Comparison of ENCODE assay signal across 7 mouse cellular contexts in the genomic region with DNA sequence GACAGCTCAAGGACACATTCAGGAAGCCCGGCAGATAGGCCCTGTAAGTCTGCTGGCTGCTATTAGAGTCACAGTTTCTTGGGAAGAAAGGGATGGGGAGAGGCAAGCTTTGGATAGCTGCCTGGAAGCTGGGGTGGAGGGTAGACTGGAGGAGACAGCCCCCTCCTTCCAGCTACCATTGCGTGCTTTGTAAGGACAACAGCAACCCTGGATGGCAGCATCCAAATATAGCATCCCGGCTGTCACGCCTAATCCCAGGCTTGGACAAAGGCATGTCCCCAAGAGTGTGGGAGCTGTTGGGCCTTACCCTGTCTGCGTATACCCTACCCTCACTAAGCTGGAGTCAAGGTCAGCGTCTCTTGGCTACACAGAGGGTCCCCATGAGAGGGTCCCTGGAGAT. TPM values are rescaled to one million over a fixed set of nuclear protein-coding genes. Genes with fewer than 3 reads are reported as not detected.
DNase-seq lines count a peak whose midpoint lies in the region; ATAC-seq lines count a peak whose summit lies in the region.

No protein-coding gene starts in this region.

- no peak overlapping the region for H3K9ac ChIP-seq in midbrain, embryonic 13.5 days (replicated peaks)

- intact Hi-C loops in heart, postnatal 25 days (cut with DNase I) = loop anchor here (2.0 kb wide), 1 partner anchor 29 kb away; no protein-coding TSS in a partner anchor

- H3K4me3 ChIP-seq in midbrain, embryonic 13.5 days (replicated peaks) = no peak overlapping the region
- H3K4me3 ChIP-seq in midbrain, embryonic 10.5 days = no peak overlapping the region

- H3K4me1 ChIP-seq in midbrain, embryonic 13.5 days (replicated peaks) = 0 out of 2 replicates have a peak, but pooled peaks cover 4% of the 10 kb centered on the region
- H3K4me1 ChIP-seq in midbrain, embryonic 10.5 days = 0 out of 2 replicates have a peak, but pooled peaks cover 4% of the 10 kb centered on the region

- no peaks in the 10 kb centered on the region for H3K9me3 ChIP-seq in midbrain, embryonic 13.5 days
- H3K9me3 ChIP-seq in midbrain, embryonic 10.5 days (replicated peaks) = no peaks in the 10 kb centered on the region

- H3K27ac ChIP-seq in midbrain, embryonic 13.5 days = peak overlapping the region; percentile 55
- no peak overlapping the region for H3K27ac ChIP-seq in midbrain, embryonic 10.5 days (replicated peaks)

- H3K27me3 ChIP-seq in midbrain, embryonic 13.5 days = no peaks in the 10 kb centered on the region
- H3K27me3 ChIP-seq in midbrain, embryonic 10.5 days (ENCODE audit: low read depth, poor library complexity, severe bottlenecking) = no peaks in the 10 kb centered on the region

- no peak for DNase-seq in midbrain, embryonic 10.5 days (ENCODE audit: low spot score)
- peak; percentile 70 to 79 for DNase-seq in frontal cortex, postnatal 36 days (ENCODE audit: low spot score in 2 of 2)
- DNase-seq in heart, postnatal 25 days (ENCODE audit: low spot score) = peak; percentile 20
- peak; percentile 67 to 80 for DNase-seq in right cerebral cortex, postnatal 36 days (ENCODE audit: low spot score in 2 of 2)
- DNase-seq in kidney, postnatal 36 days = no peak
- DNase-seq in urinary bladder, postnatal 36 days (ENCODE audit: low spot score in 2 of 2) = no peak

- no peaks in the 10 kb centered on the region for H3K36me3 ChIP-seq in midbrain, embryonic 13.5 days
- H3K36me3 ChIP-seq in midbrain, embryonic 10.5 days = no peaks in the 10 kb centered on the region

- peak; percentile 76 for ATAC-seq in midbrain, embryonic 13.5 days

- no peak overlapping the region for H3K4me2 ChIP-seq in midbrain, embryonic 13.5 days (replicated peaks)

- 76% methylated on average over 6 of the region's 6 CpGs for WGBS in midbrain, embryonic 13.5 days
- 90% methylated on average over 6 of the region's 6 CpGs for WGBS in midbrain, embryonic 10.5 days

RNA-seq across cellular contexts. Expression of a gene that starts 29.7 kb away (rescaled TPM):
- polyA plus RNA-seq in midbrain, embryonic 13.5 days (2015; fragmentation: Nextera tagmentation; extraction: Ambion mirVana) = 1.1 and 1.2 TPM in 2 replicates
- 0.47 and 0.48 TPM in 2 replicates for polyA plus RNA-seq in midbrain, embryonic 10.5 days (2016; fragmentation: Nextera tagmentation; extraction: Ambion mirVana)
- total RNA-seq in heart, postnatal 25 days (2021) = 10 to 100 TPM in 1 of 2 experiments, 1 to 10 TPM in 1; 7.7 to 10.1 TPM

RNA-seq across cellular contexts. Expression of a gene that starts 40.8 kb away (rescaled TPM):
- 70.5 and 72.8 TPM in 2 replicates for polyA plus RNA-seq in midbrain, embryonic 13.5 days (2015; fragmentation: Nextera tagmentation; extraction: Ambion mirVana)
- polyA plus RNA-seq in midbrain, embryonic 10.5 days (2016; fragmentation: Nextera tagmentation; extraction: Ambion mirVana) = 87.8 and 92.1 TPM in 2 replicates
- 10 to 100 TPM; 48.7 to 49.3 TPM for total RNA-seq in heart, postnatal 25 days (2021)

Comparison
In these comparisons a context has a peak if more than half of its experiments do, and no peak if none do; other contexts are left out.
1. DNase-seq: peak in frontal cortex, postnatal 36 days (2 of 2), heart, postnatal 25 days (single experiment) and right cerebral cortex, postnatal 36 days (2 of 2); none in midbrain, embryonic 10.5 days (single experiment), kidney, postnatal 36 days (0 of 2) and urinary bladder, postnatal 36 days (0 of 2).